Mouse (Mus musculus): Measurements from ENCODE around the gene Unc93a2. TPM values are rescaled to one million over a fixed set of nuclear protein-coding genes. Genes with fewer than 3 reads are reported as not detected.
"Not testable (repeated sequence)": the region's sequence is repeated elsewhere in the genome, so short reads cannot be mapped to it uniquely, and the experiment has no call there.

Unc93a2 gene
- polyA plus RNA-seq (2015; fragmentation: Nextera tagmentation; extraction: Ambion mirVana): 0.21 and 0.28 TPM in 2 replicates

DNA sequence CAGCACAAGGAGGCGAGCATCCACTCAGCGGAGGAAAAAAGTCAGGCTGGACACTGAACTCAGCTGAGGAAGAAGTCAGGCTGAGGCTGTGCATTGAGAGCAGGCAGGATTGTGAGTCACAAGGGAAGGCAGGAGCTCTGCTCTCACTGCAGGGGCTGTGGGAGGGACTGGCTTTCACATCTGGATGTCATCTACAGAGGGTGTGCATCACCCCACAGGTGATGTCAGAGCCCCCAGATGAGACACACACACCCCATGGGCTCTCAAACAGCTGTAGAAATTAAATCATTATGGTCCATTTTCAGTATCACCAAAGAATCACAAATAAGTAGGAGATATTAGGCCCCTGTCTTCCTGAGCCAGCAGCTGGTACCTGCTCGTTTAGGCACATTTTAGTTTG, at the start of gene Unc93a2:
Gene Unc93a2 (minus strand): TSS at position 101 of the 400 bp plus-strand sequence.
- not testable (repeated sequence) for ATAC-seq (ENCODE audit: low read depth)

GRCm38 (mm10) chr17:7434121-7434520, 48.9 kb upstream of the Unc93a2 start:
- not testable (repeated sequence) for H3K36me3 ChIP-seq; H3K4me2 ChIP-seq; DNase-seq; H3K4me3 ChIP-seq (replicated peaks); H3K4me1 ChIP-seq (replicated peaks); H3K27ac ChIP-seq; H3K27me3 ChIP-seq; H3K9me3 ChIP-seq (replicated peaks); ATAC-seq (ENCODE audit: low read depth); H3K9ac ChIP-seq
- WGBS (ENCODE audit: insufficient replicate concordance): 65% methylated on average over 4 of the region's 4 CpGs

More for the DNA sequence above, at the start of gene Unc93a2:
- H3K4me1 ChIP-seq (replicated peaks); H3K36me3 ChIP-seq; H3K9ac ChIP-seq; H3K4me2 ChIP-seq; H3K27me3 ChIP-seq; DNase-seq; H3K4me3 ChIP-seq (replicated peaks); H3K27ac ChIP-seq; H3K9me3 ChIP-seq (replicated peaks): not testable (repeated sequence)
- 49% methylated on average over 3 of the region's 3 CpGs for WGBS (ENCODE audit: insufficient replicate concordance)

- H3K4me1 ChIP-seq (replicated peaks); H3K9me3 ChIP-seq (replicated peaks); H3K27me3 ChIP-seq; H3K9ac ChIP-seq; DNase-seq; H3K4me2 ChIP-seq; H3K36me3 ChIP-seq; H3K27ac ChIP-seq; H3K4me3 ChIP-seq (replicated peaks); ATAC-seq (ENCODE audit: low read depth): not testable (repeated sequence)
- 27% methylated on average over 4 of the region's 4 CpGs for WGBS (ENCODE audit: insufficient replicate concordance)
Observed at GRCm38 (mm10) chr17:7430210-7430631, 45.0 kb upstream of the Unc93a2 start.

GRCm38 (mm10) chr17:7420191-7420973, 35.1 kb upstream of the Unc93a2 start:
- not testable (repeated sequence) for H3K9ac ChIP-seq; H3K9me3 ChIP-seq (replicated peaks); H3K36me3 ChIP-seq; H3K27ac ChIP-seq; DNase-seq; ATAC-seq (ENCODE audit: low read depth); H3K4me2 ChIP-seq; H3K4me3 ChIP-seq (replicated peaks); H3K4me1 ChIP-seq (replicated peaks); H3K27me3 ChIP-seq
- 0% methylated on average over 2 of the region's 3 CpGs for WGBS (ENCODE audit: insufficient replicate concordance)

- not testable (repeated sequence) for H3K36me3 ChIP-seq; H3K4me3 ChIP-seq (replicated peaks); H3K9ac ChIP-seq; H3K4me2 ChIP-seq; H3K27me3 ChIP-seq; H3K27ac ChIP-seq; H3K9me3 ChIP-seq (replicated peaks); ATAC-seq (ENCODE audit: low read depth); DNase-seq; H3K4me1 ChIP-seq (replicated peaks)
- WGBS (ENCODE audit: insufficient replicate concordance): 69% methylated on average over 7 of the region's 9 CpGs
Observed at GRCm38 (mm10) chr17:7414601-7415310, 29.5 kb upstream of the Unc93a2 start.

DNA sequence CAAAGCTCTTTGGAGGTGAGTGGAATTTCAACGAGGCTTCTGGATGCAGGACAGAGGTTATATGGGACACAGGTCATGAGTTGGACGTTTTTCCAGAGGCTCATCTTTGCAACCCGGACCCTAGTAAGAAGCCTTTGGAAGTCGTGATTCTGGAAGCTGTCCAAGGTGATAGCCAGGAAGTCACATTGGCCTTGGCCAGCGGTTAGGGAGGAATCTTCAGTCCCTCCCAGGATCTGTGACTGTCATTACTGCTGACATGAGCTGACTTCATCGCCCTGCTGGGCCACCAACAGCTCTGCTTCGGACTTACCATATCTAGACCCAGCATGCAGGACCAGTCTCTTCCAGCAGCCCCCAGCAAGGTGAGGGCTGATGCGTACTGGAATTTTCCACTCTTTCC, 28.1 kb upstream of the Unc93a2 start:
- not testable (repeated sequence) for H3K4me2 ChIP-seq; H3K27me3 ChIP-seq; H3K9ac ChIP-seq; H3K4me3 ChIP-seq (replicated peaks); ATAC-seq (ENCODE audit: low read depth); H3K27ac ChIP-seq; DNase-seq; H3K4me1 ChIP-seq (replicated peaks); H3K36me3 ChIP-seq; H3K9me3 ChIP-seq (replicated peaks)
- 61% methylated on average over 8 of the region's 8 CpGs for WGBS (ENCODE audit: insufficient replicate concordance)

GRCm38 (mm10) chr17:7399770-7400169, 14.5 kb upstream of the Unc93a2 start:
- not testable (repeated sequence) for H3K9me3 ChIP-seq (replicated peaks); H3K4me3 ChIP-seq (replicated peaks); DNase-seq; H3K36me3 ChIP-seq; H3K27ac ChIP-seq; ATAC-seq (ENCODE audit: low read depth); H3K27me3 ChIP-seq; H3K4me2 ChIP-seq; H3K4me1 ChIP-seq (replicated peaks); H3K9ac ChIP-seq
- WGBS (ENCODE audit: insufficient replicate concordance): 66% methylated on average over 6 of the region's 6 CpGs

GRCm38 (mm10) chr17:7398198-7398847, 13.1 kb upstream of the Unc93a2 start:
- not testable (repeated sequence) for H3K4me1 ChIP-seq (replicated peaks); H3K9me3 ChIP-seq (replicated peaks); H3K4me3 ChIP-seq (replicated peaks); H3K4me2 ChIP-seq; ATAC-seq (ENCODE audit: low read depth); H3K36me3 ChIP-seq; DNase-seq; H3K27me3 ChIP-seq; H3K27ac ChIP-seq; H3K9ac ChIP-seq
- 41% methylated on average over 6 of the region's 6 CpGs for WGBS (ENCODE audit: insufficient replicate concordance)

- H3K27ac ChIP-seq; H3K4me1 ChIP-seq (replicated peaks); ATAC-seq (ENCODE audit: low read depth); H3K9me3 ChIP-seq (replicated peaks); H3K36me3 ChIP-seq; H3K4me3 ChIP-seq (replicated peaks); H3K4me2 ChIP-seq; H3K27me3 ChIP-seq; H3K9ac ChIP-seq; DNase-seq: not testable (repeated sequence)
- WGBS (ENCODE audit: insufficient replicate concordance): 79% methylated on average over 13 of the region's 13 CpGs
Observed at GRCm38 (mm10) chr17:7397079-7397478, 11.8 kb upstream of the Unc93a2 start.

- not testable (repeated sequence) for DNase-seq; ATAC-seq (ENCODE audit: low read depth)
- WGBS (ENCODE audit: insufficient replicate concordance): no CpG with 5 or more reads among the region's 2 CpGs
Observed at GRCm38 (mm10) chr17:7396288-7396687, 11.0 kb upstream of the Unc93a2 start.

DNA sequence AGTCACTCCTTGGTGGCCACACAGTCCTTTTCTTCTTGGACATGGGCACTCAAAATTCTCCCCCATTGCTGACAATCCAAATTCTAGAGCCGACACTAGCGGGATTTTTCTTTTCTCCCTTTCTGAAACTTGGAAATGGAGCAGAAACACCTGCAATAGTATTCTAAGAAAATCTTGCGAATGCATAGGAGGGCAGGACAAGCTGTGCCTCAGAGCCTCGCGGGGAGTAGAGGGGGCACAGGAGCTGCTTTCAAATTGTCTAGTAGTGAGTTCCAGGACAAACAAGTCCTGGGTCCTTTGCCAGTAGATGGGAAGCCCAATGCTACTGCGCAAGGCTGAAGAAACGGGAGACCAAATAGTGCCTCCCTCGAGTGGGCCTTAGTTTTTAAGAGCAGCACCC, 10.4 kb upstream of the Unc93a2 start:
- not testable (repeated sequence) for H3K9ac ChIP-seq; H3K4me2 ChIP-seq; H3K4me1 ChIP-seq (replicated peaks); H3K9me3 ChIP-seq (replicated peaks); ATAC-seq (ENCODE audit: low read depth); DNase-seq; H3K36me3 ChIP-seq; H3K27me3 ChIP-seq; H3K4me3 ChIP-seq (replicated peaks); H3K27ac ChIP-seq
- WGBS (ENCODE audit: insufficient replicate concordance): 66% methylated on average over 8 of the region's 8 CpGs

More at GRCm38 (mm10) chr17:7396288-7396687, 11.0 kb upstream of the Unc93a2 start:
- H3K27ac ChIP-seq; H3K27me3 ChIP-seq; H3K9ac ChIP-seq; H3K9me3 ChIP-seq (replicated peaks); H3K4me2 ChIP-seq; H3K4me3 ChIP-seq (replicated peaks); H3K36me3 ChIP-seq; H3K4me1 ChIP-seq (replicated peaks): not testable (repeated sequence)
